In the genomic region with DNA sequence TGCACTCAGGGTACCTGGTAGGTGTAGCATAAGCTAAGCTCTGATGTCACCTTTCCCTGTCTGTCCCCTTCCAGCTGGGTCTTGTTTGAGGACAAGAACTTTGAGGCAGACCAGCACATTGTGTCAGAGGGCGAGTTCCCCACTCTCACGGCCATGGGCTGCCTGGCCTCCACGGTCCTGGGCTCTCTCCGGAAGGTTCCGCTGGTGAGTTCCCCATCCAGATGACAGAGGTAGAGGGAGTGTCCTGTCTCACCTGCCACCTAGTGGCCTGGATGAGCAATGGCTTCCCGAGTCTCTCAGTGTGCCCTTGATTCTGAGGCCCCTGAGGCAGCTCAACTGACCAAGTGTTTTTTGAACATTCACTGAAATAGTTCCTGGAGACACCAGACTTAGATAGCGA, we compare ENCODE assay signal across 8 mouse cellular contexts. TPM values are rescaled to one million over a fixed set of nuclear protein-coding genes. Genes with fewer than 3 reads are reported as not detected.
DNase-seq lines count a peak whose midpoint lies in the region; ATAC-seq and TF ChIP-seq lines count a peak whose summit lies in the region.

No protein-coding gene starts in this region.

- ATAC-seq in embryonic facial prominence, embryonic 15.5 days (ENCODE audit: insufficient number of reproducible peaks, low FRiP score, low TSS enrichment, low read depth) = 0 out of 2 replicates have a peak, but pooled peaks have one; percentile 51

- H3K4me3 ChIP-seq in layer of hippocampus, adult 2 months = no peak overlapping the region
- no peak overlapping the region for H3K4me3 ChIP-seq in embryonic facial prominence, embryonic 15.5 days (replicated peaks)
- no peak overlapping the region for H3K4me3 ChIP-seq in kidney, adult 2 months (ENCODE audit: insufficient read depth, low read depth, low read length)

- H3K9ac ChIP-seq in embryonic facial prominence, embryonic 15.5 days = no peak overlapping the region

- 25% methylated on average over 7 of the region's 7 CpGs for WGBS in embryonic facial prominence, embryonic 15.5 days
- 19% methylated on average over 7 of the region's 7 CpGs for WGBS in kidney, adult 2 months

- peaks cover 2% of the 10 kb centered on the region; the same call in 1 of the 2 replicates for H3K4me1 ChIP-seq in embryonic facial prominence, embryonic 15.5 days
- H3K4me1 ChIP-seq in kidney, adult 2 months (ENCODE audit: control insufficient read depth, insufficient read depth, low read length) = no peaks in the 10 kb centered on the region

- peak in 1 of 2 experiments; percentile 33 for DNase-seq in layer of hippocampus, adult 2 months (ENCODE audit: low spot score in 2 of 2)
- no peak for DNase-seq in layer of hippocampus, adult 9-10 months (ENCODE audit: low spot score)
- peak; percentile 27 for DNase-seq in adrenal gland, adult 8-10 months
- peak; percentile 60 for DNase-seq in kidney, adult 2 months
- DNase-seq in lung, postnatal 14 days = peak; percentile 49
- DNase-seq in skeletal muscle tissue, adult 2 months (ENCODE audit: low read depth, low spot score) = peak; percentile 32
- no peak for DNase-seq in right cerebral cortex, postnatal 4 days

- peak; percentile 85 for TF ChIP-seq CTCF in layer of hippocampus, adult 2 months (conservative IDR thresholded peaks at IDR 0.05)
- peak; percentile 84 for TF ChIP-seq CTCF in kidney, adult 2 months (conservative IDR thresholded peaks at IDR 0.05; ENCODE audit: insufficient read depth, insufficient read length, low read depth, low read length)

- no peaks in the 10 kb centered on the region for H3K9me3 ChIP-seq in embryonic facial prominence, embryonic 15.5 days (replicated peaks)

- H3K27me3 ChIP-seq in embryonic facial prominence, embryonic 15.5 days = peaks cover 7% of the 10 kb centered on the region; the same call in 1 of the 2 replicates
- H3K27me3 ChIP-seq in kidney, adult 2 months (replicated peaks; ENCODE audit: control insufficient read depth, insufficient read depth, low read length) = no peaks in the 10 kb centered on the region

- no peak overlapping the region for H3K27ac ChIP-seq in layer of hippocampus, adult 2 months
- no peak overlapping the region for H3K27ac ChIP-seq in embryonic facial prominence, embryonic 15.5 days (replicated peaks)
- no peak overlapping the region for H3K27ac ChIP-seq in kidney, adult 2 months (ENCODE audit: insufficient read depth, low read depth, low read length)

- H3K36me3 ChIP-seq in embryonic facial prominence, embryonic 15.5 days = no peaks in the 10 kb centered on the region
- H3K36me3 ChIP-seq in kidney, adult 2 months (ENCODE audit: control insufficient read depth, insufficient read depth, low read length) = no peaks in the 10 kb centered on the region

- no peak for TF ChIP-seq POLR2A in kidney, adult 2 months (IDR thresholded peaks at IDR 0.05; ENCODE audit: low read depth, low read length)

- no peak overlapping the region for H3K4me2 ChIP-seq in embryonic facial prominence, embryonic 15.5 days (replicated peaks)

RNA-seq across cellular contexts. Expression of gene Cd52, which starts 7.5 kb away (rescaled TPM):
- total RNA-seq in layer of hippocampus, adult 2 months (2021) = 1 to 10 TPM; 1.1 to 3.8 TPM
- 10 to 100 TPM; 13.4 to 23.4 (median 19.6) TPM for total RNA-seq in adrenal gland, adult 8-10 months (2022)
- 17.1 and 17.9 TPM in 2 replicates for polyA plus RNA-seq in embryonic facial prominence, embryonic 15.5 days (2015; fragmentation: Nextera tagmentation; extraction: Ambion mirVana)
- 14.8 and 65.1 TPM in 2 replicates for polyA plus RNA-seq in kidney, adult 2 months (2012; rRNA removed)

RNA-seq across cellular contexts. Expression of gene Ubxn11, which starts 15.0 kb away (rescaled TPM):
- total RNA-seq in layer of hippocampus, adult 2 months (2021) = 10 to 100 TPM; 34.0 to 42.4 TPM
- 10 to 100 TPM in 2 of 4 experiments, 1 to 10 TPM in 2; 6.0 to 21.7 (median 13.2) TPM for total RNA-seq in adrenal gland, adult 8-10 months (2022)
- polyA plus RNA-seq in embryonic facial prominence, embryonic 15.5 days (2015; fragmentation: Nextera tagmentation; extraction: Ambion mirVana) = 16.9 and 23.7 TPM in 2 replicates
- 5.6 and 5.9 TPM in 2 replicates for polyA plus RNA-seq in kidney, adult 2 months (2012; rRNA removed)

RNA-seq across cellular contexts. Expression of gene Crybg2, which starts 26.8 kb away (rescaled TPM):
- 1 to 10 TPM; 2.7 to 3.0 TPM for total RNA-seq in layer of hippocampus, adult 2 months (2021)
- not detected for total RNA-seq in adrenal gland, adult 8-10 months (2022)
- 12.4 and 16.7 TPM in 2 replicates for polyA plus RNA-seq in embryonic facial prominence, embryonic 15.5 days (2015; fragmentation: Nextera tagmentation; extraction: Ambion mirVana)
- 0.69 and 1.0 TPM in 2 replicates for polyA plus RNA-seq in kidney, adult 2 months (2012; rRNA removed)

RNA-seq across cellular contexts. Expression of gene Zfp683, which starts 33.8 kb away (rescaled TPM):
- total RNA-seq in layer of hippocampus, adult 2 months (2021) = not detected
- total RNA-seq in adrenal gland, adult 8-10 months (2022) = under 1 TPM in 1 of 4 experiments, not detected in 3; 0.40 TPM
- polyA plus RNA-seq in embryonic facial prominence, embryonic 15.5 days (2015; fragmentation: Nextera tagmentation; extraction: Ambion mirVana) = not detected in 2 replicates
- polyA plus RNA-seq in kidney, adult 2 months (2012; rRNA removed) = 0.52 and 0.81 TPM in 2 replicates

RNA-seq across cellular contexts. Expression of gene Sh3bgrl3, which starts 41.2 kb away (rescaled TPM):
- 100 to 1,000 TPM; 257 to 267 TPM for total RNA-seq in layer of hippocampus, adult 2 months (2021)
- 100 to 1,000 TPM in 2 of 4 experiments, 10 to 100 TPM in 2; 81.0 to 121 (median 98.4) TPM for total RNA-seq in adrenal gland, adult 8-10 months (2022)
- 470 and 490 TPM in 2 replicates for polyA plus RNA-seq in embryonic facial prominence, embryonic 15.5 days (2015; fragmentation: Nextera tagmentation; extraction: Ambion mirVana)
- 262 and 323 TPM in 2 replicates for polyA plus RNA-seq in kidney, adult 2 months (2012; rRNA removed)

Comparison
In these comparisons a context has a peak if more than half of its experiments do, and no peak if none do; other contexts are left out.
1. DNase-seq: peak in adrenal gland, adult 8-10 months (single experiment), kidney, adult 2 months (single experiment), lung, postnatal 14 days (single experiment) and skeletal muscle tissue, adult 2 months (single experiment); none in layer of hippocampus, adult 9-10 months (single experiment) and right cerebral cortex, postnatal 4 days (single experiment).